Mouse (Mus musculus) layer of hippocampus, adult 11-12 months (tissue): ENCODE results near the gene Ttpal.

Source experiments
- DNase-seq: peaks from one replicate; pipeline ENCODE4 v3.0.0; 2022; ENCODE audit warnings: low spot score

The Ttpal gene

DNA sequence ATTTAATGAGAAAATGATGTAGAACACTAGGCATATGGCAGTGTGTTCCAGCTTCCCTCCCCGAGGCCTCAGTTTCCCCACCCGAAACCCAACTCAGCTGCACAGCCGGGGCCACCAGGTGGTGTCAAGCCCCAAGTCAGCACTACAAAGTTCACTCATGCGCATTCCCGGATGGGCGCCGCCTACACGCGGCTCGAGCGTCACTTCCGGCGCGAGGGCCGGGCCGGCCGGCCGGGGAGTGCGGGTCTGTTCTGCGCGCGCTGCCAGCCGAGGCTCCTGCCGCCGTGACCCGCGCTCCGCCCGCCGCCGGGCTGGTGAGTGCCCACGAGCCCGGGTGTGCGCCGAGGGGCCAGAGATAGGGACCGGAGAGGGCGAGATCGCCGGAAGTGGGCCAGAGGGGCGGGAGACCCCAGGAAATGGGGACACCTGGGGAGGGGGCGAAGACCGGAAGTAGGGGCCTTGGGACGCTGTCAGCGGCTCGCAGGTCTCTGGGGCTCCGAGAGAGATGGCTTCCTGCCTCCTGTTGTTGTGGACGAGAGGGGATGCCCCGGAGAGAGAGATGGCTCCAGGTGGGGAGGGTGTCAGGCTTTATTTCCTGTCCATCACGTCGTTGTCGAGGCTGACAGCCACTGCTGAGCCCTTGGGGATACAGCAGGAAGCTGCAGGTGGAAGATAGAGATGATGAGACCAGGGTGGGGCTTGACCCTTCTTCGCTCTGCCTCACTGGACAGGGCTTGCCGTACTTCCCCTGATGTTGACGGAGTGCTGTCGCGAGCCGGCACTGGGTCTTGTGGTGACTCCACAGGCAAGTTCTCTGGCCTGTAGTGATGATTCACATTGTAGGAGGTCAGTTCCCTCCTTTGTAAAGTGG, at the start of gene Ttpal:
Gene Ttpal (plus strand): TSS at position 214 of the 871 bp plus-strand sequence.
- peak; percentile 89 for DNase-seq

DNA sequence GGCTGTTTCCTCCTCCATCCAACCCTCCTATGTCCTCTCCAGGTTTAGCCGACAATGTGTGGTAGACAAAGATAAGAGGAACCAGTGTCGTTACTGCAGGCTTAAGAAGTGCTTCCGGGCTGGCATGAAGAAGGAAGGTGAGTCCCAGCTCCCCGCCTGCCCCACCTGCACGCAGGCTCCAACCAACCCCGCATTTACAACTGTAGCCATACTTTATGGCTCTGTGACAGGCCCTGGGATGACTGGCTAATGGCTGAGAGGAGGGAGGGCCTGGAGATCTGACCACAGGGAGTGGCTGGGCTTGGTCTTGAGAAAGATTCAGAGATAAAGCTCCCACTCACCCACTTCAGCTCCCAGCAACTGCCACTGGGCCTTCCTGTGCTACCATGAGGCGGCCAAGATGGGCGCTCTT, 49.6 kb upstream of the Ttpal start:
- DNase-seq, result no peak

DNA sequence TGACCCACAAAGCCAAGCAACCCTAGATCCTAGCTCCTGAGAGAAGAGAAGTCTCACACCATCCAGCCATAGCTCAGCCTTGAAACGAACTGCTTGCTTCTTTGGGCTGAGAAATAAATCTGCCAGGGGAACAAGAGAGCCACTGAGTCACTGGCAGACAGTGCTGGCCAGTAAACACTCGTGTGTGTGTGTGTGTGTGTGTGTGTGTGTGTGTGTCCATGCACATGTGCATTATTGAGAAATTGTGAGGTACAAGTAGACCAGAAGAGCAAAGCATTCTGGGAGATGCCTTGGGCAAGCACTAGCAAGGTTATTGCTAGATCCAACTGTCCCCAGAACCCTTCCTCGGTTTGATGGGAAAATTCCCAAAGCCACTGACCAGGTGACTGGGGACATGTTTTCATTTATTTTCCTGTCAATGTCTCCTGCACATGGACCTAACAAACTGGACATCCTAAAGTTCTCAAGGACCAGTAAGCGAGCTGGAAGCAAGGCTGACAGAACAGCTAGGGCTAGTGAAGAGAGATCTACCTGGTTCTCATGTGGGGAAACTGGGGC, 47.6 kb upstream of the Ttpal start:
- DNase-seq, result no peak

DNA sequence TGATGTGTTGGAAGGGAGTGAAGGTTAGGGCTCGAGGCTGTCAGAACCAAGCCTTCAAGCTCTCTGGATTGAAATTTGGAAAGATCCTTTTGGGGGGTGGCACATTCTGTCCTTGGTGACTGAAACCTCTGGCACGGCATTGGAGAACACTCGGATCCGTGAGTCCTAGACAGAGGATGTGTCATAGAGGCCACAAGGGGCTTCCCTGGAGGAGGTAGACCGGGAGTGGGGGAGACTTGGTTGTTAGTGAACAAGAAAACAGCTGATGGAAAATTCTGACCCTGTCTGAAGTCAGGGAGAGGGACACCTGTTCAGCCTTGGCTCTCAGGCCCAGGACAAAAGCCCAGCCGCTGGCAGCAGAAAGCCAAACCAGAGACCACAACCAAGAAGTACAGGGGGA, 47.1 kb upstream of the Ttpal start:
- DNase-seq, result no peak

DNA sequence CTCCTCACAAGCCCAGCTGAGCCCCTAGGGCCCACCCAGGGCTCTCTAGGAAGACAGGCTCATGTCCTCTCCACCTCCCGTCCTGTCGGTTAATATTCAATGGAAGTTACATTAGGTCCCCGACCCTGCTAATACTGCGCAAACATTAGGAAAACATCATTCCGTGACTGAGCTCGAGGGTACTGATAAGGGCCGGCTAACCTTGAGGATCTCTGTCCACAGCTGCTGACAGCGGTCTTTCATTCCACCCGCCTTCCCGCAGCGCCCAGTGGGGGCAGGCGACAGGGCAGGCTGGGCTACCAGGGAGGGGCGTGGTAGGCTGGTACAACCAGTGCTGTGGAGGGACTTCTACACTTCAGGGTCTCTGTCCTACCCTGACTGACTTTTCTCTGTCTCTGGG, 46.7 kb upstream of the Ttpal start:
- no peak for DNase-seq

DNA sequence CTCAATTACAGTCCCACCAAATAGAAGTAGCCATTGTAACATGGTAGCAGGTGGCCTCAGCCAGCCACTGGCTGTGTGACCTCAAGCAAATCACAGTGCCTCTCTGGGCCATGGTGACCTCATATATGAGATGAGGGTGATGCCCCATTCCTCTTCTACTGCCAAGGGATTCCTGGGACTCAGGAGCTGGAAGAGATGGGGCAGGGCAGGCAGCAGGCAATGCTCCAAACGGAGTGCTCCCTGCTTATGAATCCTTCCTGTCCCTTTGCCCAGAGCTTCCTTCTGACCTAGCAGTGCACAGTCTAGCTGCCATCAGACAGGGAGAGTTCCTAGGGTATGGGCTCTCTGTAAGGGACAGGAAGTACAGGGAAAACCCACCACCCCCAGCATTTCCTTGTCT, 43.6 kb upstream of the Ttpal start:
- no peak for DNase-seq

DNA sequence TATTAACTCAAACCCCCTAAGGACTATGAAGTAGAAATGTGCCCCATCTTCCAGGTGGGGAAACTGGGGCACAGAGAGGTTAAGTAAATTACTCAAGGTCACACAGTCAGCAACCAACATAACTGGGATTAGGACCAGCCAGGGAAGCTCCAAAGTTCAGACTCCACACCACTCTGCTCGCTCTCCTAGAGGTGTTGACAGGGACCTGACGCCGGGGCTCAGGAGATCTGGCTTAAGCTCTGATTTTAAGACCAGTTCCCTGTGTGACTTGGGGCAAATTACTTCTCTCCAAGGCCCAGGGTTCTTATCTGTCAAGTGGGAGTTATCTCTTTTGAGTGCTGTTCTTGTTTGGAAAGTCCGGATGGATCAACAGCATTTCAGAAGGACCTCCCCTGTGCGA, 42.9 kb upstream of the Ttpal start:
- DNase-seq, result no peak

DNA sequence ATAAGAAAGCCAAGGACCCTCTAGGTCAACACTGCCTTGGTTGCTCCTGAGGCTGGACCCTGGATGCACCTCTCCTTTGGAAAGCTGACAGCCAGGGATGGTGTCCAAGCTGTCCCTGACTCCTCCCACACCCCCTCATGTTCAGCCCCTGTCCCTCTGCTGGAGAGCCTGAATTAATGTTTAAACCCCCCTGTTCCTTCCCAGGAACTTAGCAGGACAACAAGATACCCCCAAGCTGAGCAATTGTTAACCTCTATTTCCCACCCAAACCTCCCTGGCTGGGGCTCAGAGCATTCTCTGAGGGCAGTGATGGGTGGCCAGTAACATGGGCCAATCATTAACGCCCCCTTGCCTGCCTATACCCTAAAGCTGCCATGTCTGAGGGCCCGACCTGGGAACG, 41.9 kb upstream of the Ttpal start:
- DNase-seq, result no peak

DNA sequence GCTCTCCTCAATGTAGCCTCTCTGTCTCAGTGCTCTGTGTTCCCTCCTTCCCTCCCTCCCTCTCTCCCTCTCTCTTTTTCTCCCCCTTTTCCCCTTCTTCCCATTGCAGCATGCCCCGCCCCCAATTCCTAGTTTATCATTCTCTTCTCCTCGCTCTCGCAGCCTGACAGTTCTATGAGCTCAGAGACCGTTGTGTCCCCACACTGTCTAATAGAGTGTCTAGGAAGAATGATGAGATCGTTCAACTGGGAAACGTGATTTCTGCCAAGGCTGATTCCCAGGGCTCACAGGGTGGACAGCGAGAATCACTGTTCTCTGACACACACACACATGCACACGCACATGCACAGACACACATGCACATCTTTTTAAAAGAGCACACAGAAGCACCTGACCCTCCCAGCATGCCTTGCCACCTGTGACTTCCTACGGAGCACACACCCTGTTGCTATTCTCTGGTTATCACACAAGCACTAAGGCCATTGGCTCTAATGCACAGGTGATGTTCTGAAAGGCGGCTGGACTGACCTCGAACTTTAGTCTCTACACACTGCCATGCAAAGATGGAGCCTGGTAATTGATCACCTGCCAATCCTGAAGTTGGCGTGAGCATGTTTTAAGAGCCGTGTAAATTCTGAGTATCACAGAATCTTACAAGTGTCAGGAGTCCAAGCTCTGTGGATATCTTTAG, 40.7 kb upstream of the Ttpal start:
- no peak for DNase-seq

DNA sequence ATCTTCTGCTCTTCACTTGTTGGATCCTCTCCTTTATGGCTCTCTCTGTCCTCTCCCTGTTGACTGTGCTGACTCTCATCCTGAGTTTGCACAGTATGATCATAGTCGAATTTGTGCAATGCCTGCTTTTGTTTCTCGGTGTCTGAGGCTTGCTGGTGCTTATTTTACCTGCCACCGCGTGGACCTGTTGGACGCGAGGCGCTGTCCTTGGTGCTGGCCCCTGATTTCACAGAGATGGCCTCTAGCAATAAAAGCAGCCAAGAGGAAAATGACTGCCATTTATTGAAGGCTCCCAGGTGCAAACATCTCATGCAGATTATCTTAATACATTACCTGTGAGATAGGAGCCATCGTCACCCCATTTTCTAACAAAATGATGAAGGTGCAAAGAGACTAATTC, 37.5 kb upstream of the Ttpal start:
- no peak for DNase-seq

DNA sequence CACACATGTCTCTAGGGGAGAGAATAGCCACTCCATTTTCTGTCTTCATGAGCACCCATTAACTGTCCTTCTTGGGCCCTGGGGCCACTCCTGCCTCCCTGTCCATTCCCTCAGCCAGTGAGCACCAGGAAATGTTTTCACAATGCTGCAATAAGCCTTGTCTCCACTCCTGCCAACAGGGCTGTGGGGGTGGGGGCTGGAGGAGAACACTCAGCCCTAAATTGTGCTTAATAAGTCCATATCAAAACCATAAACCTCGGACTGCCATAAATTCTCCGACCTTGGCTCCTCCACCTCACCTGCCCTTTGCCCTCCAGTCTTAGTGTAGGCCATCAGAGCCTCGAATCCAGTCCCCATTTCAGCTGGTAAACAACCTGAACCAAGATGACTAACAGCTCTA, 27.8 kb upstream of the Ttpal start:
- no peak for DNase-seq

DNA sequence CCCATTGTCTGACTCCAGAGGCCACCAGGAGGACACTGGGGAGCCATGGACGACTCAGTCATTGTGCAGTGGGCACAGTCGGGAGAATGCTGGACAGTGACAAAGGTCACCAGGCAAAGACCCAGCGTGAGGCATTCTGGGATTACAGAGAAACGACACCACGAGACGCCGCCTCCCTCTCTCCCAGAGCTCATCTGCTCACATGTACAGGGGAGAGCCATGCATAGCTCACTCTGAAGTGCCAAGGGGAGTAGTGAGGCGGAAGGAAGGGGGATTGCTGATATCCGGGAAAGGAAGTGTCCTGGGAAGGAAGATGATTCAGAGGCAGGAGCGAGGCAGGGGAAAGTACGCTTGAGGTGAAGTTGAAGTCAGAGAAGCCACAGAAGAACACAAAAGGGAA, 26.9 kb upstream of the Ttpal start:
- DNase-seq, result no peak

DNA sequence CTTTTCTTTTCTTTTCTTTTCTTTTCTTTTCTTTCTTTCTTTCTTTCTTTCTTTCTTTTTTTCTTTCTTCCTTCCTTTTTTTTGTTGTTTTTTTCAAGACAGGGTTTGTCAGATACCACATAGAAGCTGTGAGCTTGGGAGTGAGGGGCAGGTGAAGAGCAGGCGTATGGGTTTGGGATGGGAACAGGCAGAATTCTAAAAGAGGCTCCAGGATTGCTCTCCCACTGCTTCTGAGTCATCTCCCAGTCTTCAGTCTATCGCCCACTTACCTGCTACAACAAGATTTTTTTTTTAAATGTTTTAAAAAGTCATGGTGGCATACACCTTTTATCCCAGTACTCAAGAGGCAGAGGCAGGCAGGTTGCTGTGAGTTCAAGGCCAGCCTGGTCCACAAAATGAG, 24.1 kb upstream of the Ttpal start:
- DNase-seq, result no peak

DNA sequence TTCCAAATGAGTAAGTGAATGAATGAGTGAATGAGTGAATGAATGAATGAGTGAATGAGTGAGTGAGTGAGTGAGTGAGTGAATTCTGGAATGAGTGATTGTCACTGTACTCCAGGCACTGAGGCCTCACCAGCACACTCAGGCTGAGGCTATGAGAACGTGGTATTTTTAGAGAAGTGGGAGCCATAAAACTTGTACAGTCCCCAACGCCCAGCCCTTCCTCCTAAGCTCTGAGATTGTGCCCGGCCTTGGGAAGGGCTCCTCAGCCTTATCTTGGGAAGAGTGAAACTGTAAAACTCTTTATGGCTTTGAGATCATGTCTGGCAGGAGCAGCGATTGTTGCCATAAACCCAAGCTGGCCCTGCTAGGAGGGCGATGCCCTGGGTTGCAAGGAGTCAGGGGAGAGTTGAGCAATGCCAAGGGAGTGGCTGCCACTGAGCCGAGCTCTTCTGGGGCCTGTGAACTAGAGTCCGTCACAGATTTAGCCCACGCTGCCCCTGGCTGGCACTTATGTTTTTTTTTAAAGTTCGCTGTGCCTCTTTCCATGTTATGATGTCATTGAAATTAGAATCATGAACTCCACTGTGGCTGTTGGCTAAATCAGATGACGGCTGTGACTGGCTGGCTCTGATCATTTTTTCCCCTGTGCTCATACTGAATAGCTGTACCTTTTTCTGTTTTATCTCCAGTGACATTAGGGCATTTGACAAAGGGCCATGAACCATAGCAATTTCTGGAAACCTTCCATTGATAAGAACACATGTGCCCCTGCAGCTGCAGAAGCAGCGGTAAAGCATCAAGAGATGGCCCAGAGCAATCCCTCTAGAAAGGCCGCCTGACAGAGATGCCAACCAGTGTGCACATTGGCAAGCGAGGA, 21.8 kb upstream of the Ttpal start:
- no peak for DNase-seq

DNA sequence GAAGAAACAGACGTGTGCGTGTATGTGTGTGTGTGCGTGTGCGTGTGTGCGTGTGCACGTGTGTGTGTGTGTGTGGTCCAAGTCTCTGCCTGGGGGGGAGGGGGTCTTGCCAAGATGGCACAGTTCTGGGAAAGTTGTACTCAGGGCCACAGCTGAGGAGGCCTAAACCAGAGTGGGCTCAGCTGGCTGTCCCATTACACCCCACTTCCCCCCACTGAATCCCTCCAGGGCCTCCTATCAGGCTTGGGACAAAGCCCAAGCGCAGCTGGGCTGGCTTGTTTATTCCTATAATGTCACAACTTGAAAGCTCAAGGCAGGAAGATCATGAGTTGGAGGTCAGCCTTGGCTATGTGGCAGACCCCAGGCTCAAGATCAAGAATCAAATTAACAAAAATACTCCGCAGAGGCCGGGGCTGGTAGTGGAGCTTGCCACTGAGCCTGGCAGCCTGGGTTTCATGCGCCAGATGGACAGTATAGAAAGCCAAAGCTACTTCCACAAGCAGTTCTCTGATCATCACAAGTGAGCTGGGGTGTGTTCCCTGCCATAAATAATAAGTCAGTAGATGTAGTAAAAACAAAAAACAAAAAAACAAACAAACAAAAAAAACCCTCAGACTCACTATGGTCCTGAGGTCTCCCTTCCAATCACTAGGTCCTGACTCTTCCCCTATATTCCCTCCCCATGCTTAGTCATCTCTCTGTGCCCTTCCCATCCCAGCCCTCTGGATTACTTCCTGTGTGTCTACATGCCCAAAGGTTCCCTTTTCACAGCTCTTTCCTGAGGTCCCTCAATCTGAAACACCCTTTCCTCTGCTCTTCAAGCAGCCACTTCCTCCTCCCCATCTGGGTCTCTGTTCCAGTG, 18.7 kb upstream of the Ttpal start:
- DNase-seq, result no peak

DNA sequence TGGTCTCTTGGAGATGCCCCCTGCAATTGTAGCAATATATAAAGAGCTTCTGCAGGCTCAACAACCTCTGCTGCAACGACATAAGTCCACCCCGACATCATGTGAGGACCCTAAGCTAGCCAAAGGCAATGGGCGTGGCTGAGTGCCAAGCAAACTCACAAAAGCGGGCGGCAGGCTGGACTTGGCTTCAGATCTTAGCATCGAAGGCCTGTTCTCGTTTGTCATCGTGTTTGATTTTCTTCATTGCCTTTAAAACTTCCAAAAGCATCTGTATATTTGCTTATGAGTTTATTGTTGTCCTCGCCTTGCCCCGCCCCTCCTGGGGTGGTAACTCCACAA, 18.1 kb upstream of the Ttpal start:
- DNase-seq, result no peak

DNA sequence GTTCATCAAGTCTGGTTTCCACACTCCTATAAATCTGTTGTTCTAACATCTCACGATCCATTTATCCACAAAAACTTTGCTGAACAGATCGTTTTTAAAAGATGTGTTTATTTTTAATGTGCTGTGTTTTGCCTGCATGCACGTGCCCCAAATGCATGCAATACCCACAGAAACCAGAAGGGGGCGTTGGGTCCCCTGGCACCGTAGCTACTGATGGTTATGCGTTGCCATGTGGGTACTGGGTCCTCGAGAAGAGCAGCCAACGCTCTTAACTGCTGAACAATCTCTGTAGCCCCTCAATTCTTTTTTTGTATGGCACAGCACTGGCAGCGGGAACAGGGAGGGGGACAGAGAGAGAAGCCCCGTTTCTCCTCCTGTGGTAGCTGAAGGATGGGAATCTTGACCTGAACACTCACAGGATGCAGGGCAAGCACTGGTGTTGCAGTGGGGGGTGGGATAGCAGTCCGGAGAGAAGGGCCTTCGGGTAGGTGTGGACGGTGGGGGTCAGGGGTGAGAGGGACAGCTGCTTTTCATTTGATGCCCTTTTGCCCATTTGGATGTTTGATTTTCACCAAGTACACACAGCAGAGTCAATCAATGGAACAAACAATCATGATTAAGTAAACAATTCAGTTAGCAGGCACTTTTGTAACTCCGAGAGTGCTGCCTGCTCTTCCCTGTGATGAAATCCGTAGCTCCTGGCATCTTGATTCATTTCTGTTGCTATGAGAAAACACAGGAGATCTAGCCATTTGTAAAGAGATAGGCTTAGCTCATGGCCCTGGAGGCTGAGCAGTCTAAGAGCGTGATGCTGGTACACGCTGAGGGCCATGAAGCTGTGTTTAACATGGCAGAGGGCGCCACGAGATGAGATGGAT, 15.5 kb upstream of the Ttpal start:
- no peak for DNase-seq

DNA sequence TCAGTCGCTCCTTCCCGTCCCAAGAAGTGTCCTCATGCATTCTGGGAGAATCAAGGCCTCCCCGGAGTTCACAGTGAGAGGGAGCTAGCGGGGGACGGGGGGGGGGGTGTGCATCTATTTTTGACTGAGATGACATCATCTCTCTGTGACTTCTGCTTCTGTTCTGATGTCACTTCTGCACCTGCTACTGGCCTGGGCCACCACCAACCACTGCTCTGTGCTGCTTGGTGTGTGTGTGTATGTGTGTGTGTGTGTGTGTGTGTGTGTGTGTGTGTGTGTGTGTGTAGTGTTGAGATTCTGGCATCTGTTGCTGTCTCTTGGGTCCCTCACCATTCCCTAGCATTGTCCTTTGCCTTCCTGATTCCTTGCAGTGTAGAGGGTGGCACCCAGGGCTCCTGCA, 14.6 kb upstream of the Ttpal start:
- no peak for DNase-seq

DNA sequence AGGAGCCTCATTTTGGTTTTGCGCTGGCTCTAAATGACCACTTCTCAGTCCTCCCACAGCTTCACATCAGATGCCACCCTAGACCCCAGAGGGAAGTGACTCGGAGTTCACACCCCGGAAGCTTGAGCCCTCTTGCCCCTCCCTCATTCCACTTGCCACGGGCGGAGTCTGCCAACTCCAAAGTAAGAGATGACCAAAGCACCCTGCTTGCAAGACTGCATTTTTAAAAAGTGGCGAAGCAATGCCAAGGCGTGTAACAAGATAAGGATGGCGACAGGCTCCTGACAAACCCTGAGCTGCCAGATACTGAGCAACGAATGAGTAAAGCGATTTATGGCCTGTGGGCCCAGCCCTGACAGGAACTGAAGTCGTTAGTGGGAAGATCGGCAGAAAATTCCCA, 11.9 kb upstream of the Ttpal start:
- no peak for DNase-seq

DNA sequence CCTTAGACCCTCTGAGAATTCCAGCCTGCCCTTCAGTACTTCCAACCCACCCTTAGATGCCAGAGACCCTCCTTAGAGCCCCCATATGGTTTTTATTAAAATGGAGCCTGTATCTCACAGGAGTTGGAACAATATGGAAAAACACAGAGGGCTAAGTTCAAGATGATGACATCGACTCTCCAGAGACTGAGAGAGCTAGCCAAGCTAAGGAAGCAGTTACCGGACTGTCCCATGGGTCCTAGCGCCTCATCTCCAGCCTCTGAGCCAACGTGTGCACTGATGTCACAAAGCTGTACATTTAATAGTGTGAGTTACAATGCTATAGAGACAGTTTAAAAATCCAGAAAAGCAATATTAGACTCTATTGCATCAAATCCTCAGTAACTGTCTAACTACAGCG, 11.1 kb upstream of the Ttpal start:
- no peak for DNase-seq

DNA sequence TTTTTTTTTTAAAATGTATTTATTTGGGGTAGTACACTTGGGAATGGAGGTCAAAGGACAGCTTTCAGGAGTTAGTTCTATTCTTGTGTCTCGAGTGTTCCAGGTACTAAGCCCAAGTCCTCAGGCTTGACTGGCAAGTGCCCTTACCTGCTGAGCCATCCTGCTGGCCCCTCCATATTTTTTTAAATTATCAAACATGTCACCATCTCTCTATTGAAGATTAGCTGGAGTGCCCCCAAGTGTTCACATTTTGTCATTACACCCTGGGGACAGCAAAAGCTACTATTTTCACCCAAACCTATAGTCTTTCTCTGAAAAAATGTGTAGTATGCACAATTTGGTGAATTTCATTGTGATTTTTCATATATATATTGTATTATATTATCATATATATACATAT, 10.0 kb upstream of the Ttpal start:
- DNase-seq, result no peak
